Mouse (Mus musculus): ENCODE results near the gene Gnb2. TPM values are rescaled to one million over a fixed set of nuclear protein-coding genes. Genes with fewer than 3 reads are reported as not detected.

The Gnb2 gene
- polyA plus RNA-seq, 1 experiment = 1,215 TPM

GRCm38 (mm10) chr5:137553898-137554297 is 20.6 kb upstream of the Gnb2 start:
- Histone ChIP-seq H3K4me1 (ENCODE audit: control insufficient read depth, insufficient read depth, insufficient read length, low read length) (0 out of 2 replicates have a peak, but pooled peaks cover 2% of the 10 kb centered on the region), H3K4me3 (ENCODE audit: low read depth, low read length) (no peak overlapping the region; the same call in 1 of the 2 replicates), H3K36me3 (ENCODE audit: control insufficient read depth, insufficient read depth, low read length) (no peaks in the 10 kb centered on the region), H3K27me3 (ENCODE audit: control insufficient read depth, insufficient read depth, low read length) (peaks cover 13% of the 10 kb centered on the region; the same call in 1 of the 2 replicates), H3K27ac (ENCODE audit: insufficient read depth, low read depth, low read length) (no peak overlapping the region)
- TF ChIP-seq CTCF (IDR thresholded peaks at IDR 0.05; ENCODE audit: extremely low read depth, insufficient read length, insufficient replicate concordance, low read depth, low read length) (no peak), POLR2A (IDR thresholded peaks at IDR 0.05; ENCODE audit: low read depth, low read length) (no peak)
- WGBS = 44% methylated on average over 11 of the region's 11 CpGs

- WGBS = 2% methylated on average over 37 of the region's 37 CpGs
- TF ChIP-seq CTCF (IDR thresholded peaks at IDR 0.05; ENCODE audit: extremely low read depth, insufficient read length, insufficient replicate concordance, low read depth, low read length) (no peak), POLR2A (IDR thresholded peaks at IDR 0.05; ENCODE audit: low read depth, low read length) (no peak)
- Histone ChIP-seq H3K4me1 (ENCODE audit: control insufficient read depth, insufficient read depth, insufficient read length, low read length) (0 out of 2 replicates have a peak, but pooled peaks cover 2% of the 10 kb centered on the region), H3K4me3 (ENCODE audit: low read depth, low read length) (peak within 1 kb of the TSS; percentile 6; the same call in 1 of the 2 replicates), H3K27ac (ENCODE audit: insufficient read depth, low read depth, low read length) (no peak within 1 kb of the TSS), H3K27me3 (ENCODE audit: control insufficient read depth, insufficient read depth, low read length) (peaks cover 13% of the 10 kb centered on the region; the same call in 1 of the 2 replicates), H3K36me3 (ENCODE audit: control insufficient read depth, insufficient read depth, low read length) (no peaks in the 10 kb centered on the region)
These were observed 20.1 kb upstream of the Gnb2 start, which contains the start of gene Actl6b for GRCm38 (mm10) chr5:137553411-137553837. Gene Actl6b (plus strand): TSS chr5:137553517.

GRCm38 (mm10) chr5:137553000-137553399 is 19.7 kb upstream of the Gnb2 start:
- Histone ChIP-seq H3K36me3 (ENCODE audit: control insufficient read depth, insufficient read depth, low read length) (no peaks in the 10 kb centered on the region), H3K4me3 (ENCODE audit: low read depth, low read length) (no peak overlapping the region), H3K27me3 (ENCODE audit: control insufficient read depth, insufficient read depth, low read length) (peaks cover 13% of the 10 kb centered on the region; the same call in 1 of the 2 replicates), H3K27ac (ENCODE audit: insufficient read depth, low read depth, low read length) (no peak overlapping the region), H3K4me1 (ENCODE audit: control insufficient read depth, insufficient read depth, insufficient read length, low read length) (0 out of 2 replicates have a peak, but pooled peaks cover 2% of the 10 kb centered on the region)
- 30% methylated on average over 6 of the region's 6 CpGs for WGBS
- no peak for TF ChIP-seq CTCF (IDR thresholded peaks at IDR 0.05; ENCODE audit: extremely low read depth, insufficient read length, insufficient replicate concordance, low read depth, low read length)
- no peak for TF ChIP-seq POLR2A (IDR thresholded peaks at IDR 0.05; ENCODE audit: low read depth, low read length)

- Histone ChIP-seq H3K36me3 (ENCODE audit: control insufficient read depth, insufficient read depth, low read length) (no peaks in the 10 kb centered on the region), H3K27ac (ENCODE audit: insufficient read depth, low read depth, low read length) (no peak overlapping the region), H3K27me3 (ENCODE audit: control insufficient read depth, insufficient read depth, low read length) (peaks cover 13% of the 10 kb centered on the region; the same call in 1 of the 2 replicates), H3K4me3 (ENCODE audit: low read depth, low read length) (no peak overlapping the region), H3K4me1 (ENCODE audit: control insufficient read depth, insufficient read depth, insufficient read length, low read length) (0 out of 2 replicates have a peak, but pooled peaks cover 2% of the 10 kb centered on the region)
- TF ChIP-seq CTCF (IDR thresholded peaks at IDR 0.05; ENCODE audit: extremely low read depth, insufficient read length, insufficient replicate concordance, low read depth, low read length) (no peak), POLR2A (IDR thresholded peaks at IDR 0.05; ENCODE audit: low read depth, low read length) (no peak)
- WGBS = 54% methylated on average over 5 of the region's 5 CpGs
These were observed 17.8 kb upstream of the Gnb2 start for GRCm38 (mm10) chr5:137551119-137551518.

- Histone ChIP-seq H3K27ac (ENCODE audit: insufficient read depth, low read depth, low read length) (no peak overlapping the region), H3K4me3 (ENCODE audit: low read depth, low read length) (no peak overlapping the region), H3K27me3 (ENCODE audit: control insufficient read depth, insufficient read depth, low read length) (peaks cover 13% of the 10 kb centered on the region; the same call in 1 of the 2 replicates), H3K36me3 (ENCODE audit: control insufficient read depth, insufficient read depth, low read length) (no peaks in the 10 kb centered on the region), H3K4me1 (ENCODE audit: control insufficient read depth, insufficient read depth, insufficient read length, low read length) (0 out of 2 replicates have a peak, but pooled peaks cover 2% of the 10 kb centered on the region)
- no peak for TF ChIP-seq CTCF (IDR thresholded peaks at IDR 0.05; ENCODE audit: extremely low read depth, insufficient read length, insufficient replicate concordance, low read depth, low read length)
- WGBS = 83% methylated on average over 2 of the region's 2 CpGs
These were observed 16.5 kb upstream of the Gnb2 start for GRCm38 (mm10) chr5:137549840-137550239.

GRCm38 (mm10) chr5:137545596-137545995 is 12.3 kb upstream of the Gnb2 start:
- TF ChIP-seq POLR2A (IDR thresholded peaks at IDR 0.05; ENCODE audit: low read depth, low read length) (no peak), CTCF (IDR thresholded peaks at IDR 0.05; ENCODE audit: extremely low read depth, insufficient read length, insufficient replicate concordance, low read depth, low read length) (no peak)
- Histone ChIP-seq H3K36me3 (ENCODE audit: control insufficient read depth, insufficient read depth, low read length) (no peaks in the 10 kb centered on the region), H3K27ac (ENCODE audit: insufficient read depth, low read depth, low read length) (no peak overlapping the region), H3K4me1 (ENCODE audit: control insufficient read depth, insufficient read depth, insufficient read length, low read length) (no peaks in the 10 kb centered on the region), H3K4me3 (ENCODE audit: low read depth, low read length) (no peak overlapping the region), H3K27me3 (ENCODE audit: control insufficient read depth, insufficient read depth, low read length) (0 out of 2 replicates have a peak, but pooled peaks cover 6% of the 10 kb centered on the region)
- 69% methylated on average over 4 of the region's 4 CpGs for WGBS

- no peak for TF ChIP-seq CTCF (IDR thresholded peaks at IDR 0.05; ENCODE audit: extremely low read depth, insufficient read length, insufficient replicate concordance, low read depth, low read length)
- no peak for TF ChIP-seq POLR2A (IDR thresholded peaks at IDR 0.05; ENCODE audit: low read depth, low read length)
- 0 out of 2 replicates have a peak, but pooled peaks cover 6% of the 10 kb centered on the region for H3K27me3 ChIP-seq (ENCODE audit: control insufficient read depth, insufficient read depth, low read length)
- no peak overlapping the region for H3K4me3 ChIP-seq (ENCODE audit: low read depth, low read length)
- WGBS = 70% methylated on average over 6 of the region's 6 CpGs
- H3K4me1 ChIP-seq (ENCODE audit: control insufficient read depth, insufficient read depth, insufficient read length, low read length) = no peaks in the 10 kb centered on the region
- H3K36me3 ChIP-seq (ENCODE audit: control insufficient read depth, insufficient read depth, low read length) = no peaks in the 10 kb centered on the region
- no peak overlapping the region for H3K27ac ChIP-seq (ENCODE audit: insufficient read depth, low read depth, low read length)
These were observed 11.6 kb upstream of the Gnb2 start for GRCm38 (mm10) chr5:137544926-137545325.
